ENCODE assay signal across 11 mouse cellular contexts in the genomic region with DNA sequence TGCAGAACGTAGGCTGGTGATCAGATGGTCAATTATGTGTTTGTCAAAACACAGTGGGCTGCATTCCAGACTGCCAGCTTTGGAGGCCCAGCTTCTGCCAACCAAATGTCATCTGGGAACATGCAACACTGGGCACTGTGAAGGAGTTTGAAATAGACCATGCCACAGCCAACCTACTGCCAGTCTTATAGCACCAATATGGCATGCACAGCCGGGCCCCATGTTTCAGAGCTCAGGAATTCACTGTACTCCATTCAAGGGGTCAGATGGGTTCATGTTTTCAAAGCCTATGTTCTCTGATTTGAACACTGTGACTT.
DNase-seq lines count a peak whose midpoint lies in the region; ATAC-seq lines count a peak whose summit lies in the region.
"Had no signal": no experiment of that assay in that cellular context is flagged by ENCODE, and none has a peak within 500 bp of the region (broad histone marks: within the 10 kb centered on the region; RNA-seq: fewer than 3 reads in every experiment).

No protein-coding gene starts in this region.

- no peak for ATAC-seq in kidney, embryonic 15.5 days (replicated peaks; ENCODE audit: low FRiP score)
- ATAC-seq: liver, embryonic 12.5 days had no signal

- H3K4me3 ChIP-seq in kidney, embryonic 15.5 days (replicated peaks), result no peak overlapping the region
- H3K4me3 ChIP-seq: liver, embryonic 12.5 days; midbrain, embryonic 10.5 days had no signal

- no peaks in the 10 kb centered on the region for H3K27me3 ChIP-seq in kidney, embryonic 15.5 days
- H3K27me3 ChIP-seq: liver, embryonic 12.5 days had no signal

- no peak overlapping the region for H3K27ac ChIP-seq in kidney, embryonic 15.5 days
- H3K27ac ChIP-seq: liver, embryonic 12.5 days; midbrain, embryonic 10.5 days had no signal

- DNase-seq in heart, adult 18-20 months, result peak; percentile 67 to 72
- DNase-seq in heart, postnatal 36 days, result no peak
- peak; percentile 20 for DNase-seq in adrenal gland, postnatal 25 days
- peak; percentile 77 to 80 for DNase-seq in cerebellum, adult 18-20 months
- DNase-seq in heart, postnatal 14 days, result peak; percentile 30 to 54
- no peak for DNase-seq in ovary, postnatal 36 days (ENCODE audit: low spot score)
- no peak for DNase-seq in ovary, postnatal 10 days (ENCODE audit: low spot score)
- DNase-seq: kidney, postnatal 36 days had no signal

- intact Hi-C loops in heart, postnatal 36 days (cut with DNase I), result loop anchor here (5.0 kb wide), 1 partner anchor 71 kb away; no protein-coding TSS in a partner anchor
- intact Hi-C loops in heart, postnatal 14 days (cut with DNase I), result loop anchor here (5.0 kb wide), 1 partner anchor 36 kb away; no protein-coding TSS in a partner anchor

- 80% methylated on average over 2 of the region's 2 CpGs for WGBS in kidney, embryonic 15.5 days

- no peaks in the 10 kb centered on the region for H3K9me3 ChIP-seq in kidney, embryonic 15.5 days (replicated peaks)
- H3K9me3 ChIP-seq: liver, embryonic 12.5 days; midbrain, embryonic 10.5 days had no signal

- H3K9ac ChIP-seq in kidney, embryonic 15.5 days, result no peak overlapping the region
- H3K9ac ChIP-seq: liver, embryonic 12.5 days had no signal

- peaks cover 34% of the 10 kb centered on the region for H3K4me1 ChIP-seq in kidney, embryonic 15.5 days
- H3K4me1 ChIP-seq: liver, embryonic 12.5 days had no signal

- no peak overlapping the region for H3K4me2 ChIP-seq in kidney, embryonic 15.5 days
- H3K4me2 ChIP-seq: liver, embryonic 12.5 days had no signal

- H3K36me3 ChIP-seq in kidney, embryonic 15.5 days, result no peaks in the 10 kb centered on the region
- H3K36me3 ChIP-seq: liver, embryonic 12.5 days; midbrain, embryonic 10.5 days had no signal

Comparison
In these comparisons a context has a peak if more than half of its experiments do, and no peak if none do; other contexts are left out.
1. DNase-seq: peak in heart, adult 18-20 months (2 of 2), adrenal gland, postnatal 25 days (single experiment), cerebellum, adult 18-20 months (2 of 2) and heart, postnatal 14 days (2 of 2); none in heart, postnatal 36 days (0 of 2), ovary, postnatal 36 days (single experiment) and ovary, postnatal 10 days (single experiment).